Mouse (Mus musculus): Measurements from ENCODE around the gene Bpi.

The Bpi gene

GRCm38 (mm10) chr2:158258005-158258418 is at the start of gene Bpi:
TSS of gene Bpi (plus strand) at chr2:158258094.
- DNase-seq (ENCODE audit: extremely low read depth, low read depth), result peak; percentile 38

DNA sequence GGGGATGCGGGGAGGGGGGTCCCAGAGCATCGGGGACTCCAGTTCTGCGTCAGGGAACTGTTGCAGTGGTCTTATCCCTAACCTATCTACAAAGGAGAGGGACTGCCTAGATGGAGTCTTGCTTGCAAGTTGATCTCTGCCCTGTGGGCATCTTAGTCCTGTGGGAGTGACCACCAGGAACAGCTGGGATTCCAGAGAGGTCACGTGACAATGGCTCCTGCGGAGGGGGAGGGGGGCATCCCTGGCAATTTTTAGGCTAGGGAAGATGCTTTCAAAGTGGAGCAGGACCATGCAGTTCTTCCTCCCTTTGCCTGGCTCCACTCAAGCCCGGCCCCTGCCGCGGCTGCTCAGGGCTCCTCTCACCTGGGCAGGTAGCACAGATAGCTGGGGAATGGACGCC is 48.1 kb upstream of the Bpi start:
- DNase-seq (ENCODE audit: extremely low read depth, low read depth), result no peak

- DNase-seq (ENCODE audit: extremely low read depth, low read depth), result peak; percentile 39
Observed at GRCm38 (mm10) chr2:158210503-158210902, 47.4 kb upstream of the Bpi start.

GRCm38 (mm10) chr2:158210958-158211357 is 46.9 kb upstream of the Bpi start:
- DNase-seq (ENCODE audit: extremely low read depth, low read depth), result no peak

DNA sequence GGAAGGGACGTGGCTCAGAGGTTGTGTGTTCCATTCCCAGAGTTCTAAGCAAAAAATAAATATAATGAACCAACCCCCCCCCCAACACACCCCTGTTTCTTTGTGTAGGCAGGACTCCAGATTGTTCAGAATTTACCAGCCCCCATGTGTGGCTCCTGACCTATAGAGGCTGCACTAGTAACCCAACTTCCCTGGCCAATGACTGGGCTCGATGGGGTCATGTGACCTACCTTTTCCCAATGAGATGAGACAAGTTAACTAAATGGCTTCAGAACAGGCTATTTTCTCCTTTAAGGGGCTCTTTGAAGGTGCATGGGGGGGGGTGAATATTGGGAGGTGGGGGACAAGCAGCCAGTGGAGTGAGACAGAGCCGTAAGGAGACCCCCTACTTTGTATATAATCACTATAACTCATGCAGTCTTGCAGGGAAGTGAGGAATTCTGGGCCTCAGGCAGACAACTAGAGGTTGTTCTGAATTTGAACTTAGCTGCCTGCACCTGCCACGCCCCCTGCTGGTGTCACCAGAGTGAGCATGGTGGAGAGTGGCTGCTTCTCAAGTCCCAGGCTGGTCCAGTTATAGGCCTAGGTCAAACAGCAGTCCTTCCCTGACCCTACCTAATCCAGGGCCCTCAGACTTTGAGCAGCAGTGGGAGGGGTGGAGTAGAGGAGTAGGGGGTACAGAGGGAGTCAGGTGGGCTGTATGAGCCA is 46.0 kb upstream of the Bpi start:
- no peak for DNase-seq (ENCODE audit: extremely low read depth, low read depth)

- no peak for DNase-seq (ENCODE audit: extremely low read depth, low read depth)
Observed at GRCm38 (mm10) chr2:158215283-158216117, 42.4 kb upstream of the Bpi start.

DNA sequence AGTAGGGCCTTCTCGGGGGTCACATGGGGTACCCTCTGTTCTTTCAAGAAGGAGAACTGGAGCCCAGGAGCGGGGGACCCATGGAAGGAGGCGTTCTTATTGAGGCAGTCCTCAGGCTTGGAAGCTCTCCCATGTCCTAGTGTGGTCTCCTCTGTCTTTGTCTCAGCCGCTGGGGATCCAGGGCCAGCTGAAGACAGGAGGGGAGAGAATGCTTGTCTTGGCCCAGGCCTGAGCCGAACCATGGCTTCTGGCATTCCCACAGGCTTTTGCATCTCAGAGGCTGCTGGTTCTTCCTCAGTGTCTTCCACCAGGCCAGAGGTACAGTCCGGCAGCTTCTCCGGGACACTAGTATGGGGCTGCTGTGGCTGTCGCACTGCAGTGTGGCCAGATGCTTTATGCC is 41.4 kb upstream of the Bpi start:
- DNase-seq (ENCODE audit: extremely low read depth, low read depth), result no peak

GRCm38 (mm10) chr2:158219562-158219961 is 38.3 kb upstream of the Bpi start:
- no peak for DNase-seq (ENCODE audit: extremely low read depth, low read depth)

- no peak for DNase-seq (ENCODE audit: extremely low read depth, low read depth)
Observed at GRCm38 (mm10) chr2:158221446-158222084, 36.3 kb upstream of the Bpi start.

GRCm38 (mm10) chr2:158222664-158223063 is 35.2 kb upstream of the Bpi start:
- DNase-seq (ENCODE audit: extremely low read depth, low read depth), result no peak

DNA sequence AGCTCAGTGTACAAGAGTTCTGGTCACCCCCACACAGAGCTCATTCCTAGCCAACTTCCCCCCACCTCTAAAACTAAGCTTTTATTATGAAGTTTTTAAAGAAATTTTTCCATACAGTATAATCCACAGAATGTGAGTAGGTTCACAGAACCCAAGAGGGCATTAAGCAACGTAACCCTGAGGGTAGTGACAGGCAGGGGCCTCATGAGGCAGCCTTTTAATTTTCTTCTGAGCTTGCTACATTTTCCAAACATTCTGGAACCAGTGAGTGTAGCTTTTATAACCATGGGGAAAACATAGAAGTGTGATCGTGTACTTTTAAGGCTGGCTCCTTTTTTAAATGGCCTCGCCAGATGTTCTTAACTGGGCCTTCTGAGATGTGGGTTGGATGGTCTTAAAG is 34.4 kb upstream of the Bpi start:
- DNase-seq (ENCODE audit: extremely low read depth, low read depth), result no peak

DNA sequence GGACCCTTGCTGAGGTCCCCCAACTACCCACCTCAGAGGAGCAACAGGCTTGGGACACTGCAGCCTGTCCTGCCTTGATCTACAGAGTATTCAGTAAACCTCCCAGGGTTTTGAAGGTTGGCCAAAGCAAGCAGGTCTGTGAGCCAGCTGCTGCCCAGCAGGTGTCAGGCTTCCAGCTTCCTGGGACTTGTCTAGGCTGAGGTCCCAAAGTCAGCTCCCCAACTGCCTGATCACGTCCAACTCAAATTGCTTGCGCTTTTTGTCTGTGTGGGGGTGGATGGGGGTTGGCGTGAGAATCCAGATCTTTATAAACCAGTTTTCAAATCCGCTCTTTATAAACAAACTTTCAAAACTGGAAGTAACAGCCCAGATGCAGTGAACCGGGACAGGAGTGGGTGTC is 32.6 kb upstream of the Bpi start:
- no peak for DNase-seq (ENCODE audit: extremely low read depth, low read depth)

GRCm38 (mm10) chr2:158228670-158229502 is 29.0 kb upstream of the Bpi start, which contains the start of gene D630003M21Rik:
TSS of gene D630003M21Rik (minus strand) at chr2:158229222.
- DNase-seq (ENCODE audit: extremely low read depth, low read depth), result no peak

- DNase-seq (ENCODE audit: extremely low read depth, low read depth), result no peak
Observed at GRCm38 (mm10) chr2:158229503-158229892, 28.4 kb upstream of the Bpi start.

- no peak for DNase-seq (ENCODE audit: extremely low read depth, low read depth)
Observed at GRCm38 (mm10) chr2:158230617-158231016, 27.3 kb upstream of the Bpi start.

- no peak for DNase-seq (ENCODE audit: extremely low read depth, low read depth)
Observed at GRCm38 (mm10) chr2:158231071-158231470, 26.8 kb upstream of the Bpi start.

DNA sequence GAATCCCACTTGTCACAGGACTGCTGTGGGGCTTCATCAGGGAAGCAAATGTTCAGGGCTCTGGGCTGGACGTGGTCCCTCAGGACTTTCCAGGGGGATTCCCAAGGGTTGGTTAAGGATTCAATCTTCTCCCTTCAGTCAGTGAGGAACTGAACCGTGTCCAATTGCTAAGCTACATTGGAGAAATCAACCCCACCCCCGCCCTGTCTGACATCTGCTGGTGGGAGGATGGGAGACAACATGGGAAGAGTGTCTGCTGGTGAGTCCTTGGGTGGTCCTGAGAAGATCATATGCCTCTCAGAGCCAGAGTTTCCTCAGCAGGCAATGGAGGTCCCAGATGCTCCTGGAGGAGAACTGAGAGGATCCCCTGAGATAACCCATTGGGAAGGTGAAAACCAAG is 25.5 kb upstream of the Bpi start:
- no peak for DNase-seq (ENCODE audit: extremely low read depth, low read depth)

GRCm38 (mm10) chr2:158233106-158233505 is 24.8 kb upstream of the Bpi start:
- no peak for DNase-seq (ENCODE audit: extremely low read depth, low read depth)

- no peak for DNase-seq (ENCODE audit: extremely low read depth, low read depth)
Observed at GRCm38 (mm10) chr2:158236698-158237097, 21.2 kb upstream of the Bpi start.

- DNase-seq (ENCODE audit: extremely low read depth, low read depth), result no peak
Observed at GRCm38 (mm10) chr2:158238101-158238500, 19.8 kb upstream of the Bpi start.

GRCm38 (mm10) chr2:158241126-158241738 is 16.7 kb upstream of the Bpi start:
- no peak for DNase-seq (ENCODE audit: extremely low read depth, low read depth)

Measured in MEL-GATA-1-ER (cell line).